Mouse (Mus musculus) left cerebral cortex, postnatal 25 days (tissue): ENCODE measurements around the gene Cd163. TPM values are rescaled to one million over a fixed set of nuclear protein-coding genes. Genes with fewer than 3 reads are reported as not detected.
"Not testable (repeated sequence)": the region's sequence is repeated elsewhere in the genome, so short reads cannot be mapped to it uniquely, and the experiment has no call there.

ENCODE experiments used
- DNase-seq, 2 experiments: peaks; one replicate each; pipeline ENCODE4 v3.0.0; 2022; ENCODE audit warnings: low spot score in 2 of 2, mixed read lengths in 1 of 2
- intact Hi-C: fragments of 180-260 bp; cut with DNase I; formaldehyde crosslinking; loops from one replicate; pipeline ENCODE4 v1.15.1; 2025
- total RNA-seq, 2 experiments: library from RNA; stranded (reverse); gene quantifications; 2 replicates each; pipeline ENCODE4 v1.2.3; 2021

Gene Cd163
- total RNA-seq, result 1 to 10 TPM; 2.9 to 3.2 TPM

DNA sequence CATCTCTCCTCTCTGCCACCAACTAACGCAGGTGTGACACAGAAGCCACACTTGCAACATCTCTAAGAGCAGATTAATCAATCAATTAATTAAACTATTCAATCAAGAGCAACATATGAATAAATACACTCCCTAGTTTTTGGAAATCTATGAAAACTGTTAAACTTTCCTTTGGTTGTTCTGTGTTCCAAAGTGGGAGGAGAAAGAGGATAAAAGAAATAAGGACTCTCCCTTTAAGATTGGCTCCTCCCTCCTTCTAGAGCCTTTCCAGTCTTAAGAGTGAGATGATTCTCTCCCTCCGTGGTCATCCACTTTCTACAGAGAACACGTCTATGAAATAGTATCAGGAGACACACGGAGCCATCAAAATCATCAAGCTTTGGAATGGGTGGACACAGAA is at the start of gene Cd163:
TSS of gene Cd163 (plus strand) at position 301 of the 400 bp plus-strand sequence.
- intact Hi-C loops, result no loop called here

GRCm38 (mm10) chr6:124255721-124256470 is 48.6 kb upstream of the Cd163 start:
- intact Hi-C loops, result no loop called here
- DNase-seq, result no peak

More for the DNA sequence above, at the start of gene Cd163:
- DNase-seq, result no peak

GRCm38 (mm10) chr6:124260198-124260931 is 44.1 kb upstream of the Cd163 start:
- intact Hi-C loops, result loop anchor here (2.0 to 10.0 kb wide), 6 partner anchors 102 to 1596 kb away; no protein-coding TSS in a partner anchor
- peak; percentile 67 to 72 for DNase-seq

DNA sequence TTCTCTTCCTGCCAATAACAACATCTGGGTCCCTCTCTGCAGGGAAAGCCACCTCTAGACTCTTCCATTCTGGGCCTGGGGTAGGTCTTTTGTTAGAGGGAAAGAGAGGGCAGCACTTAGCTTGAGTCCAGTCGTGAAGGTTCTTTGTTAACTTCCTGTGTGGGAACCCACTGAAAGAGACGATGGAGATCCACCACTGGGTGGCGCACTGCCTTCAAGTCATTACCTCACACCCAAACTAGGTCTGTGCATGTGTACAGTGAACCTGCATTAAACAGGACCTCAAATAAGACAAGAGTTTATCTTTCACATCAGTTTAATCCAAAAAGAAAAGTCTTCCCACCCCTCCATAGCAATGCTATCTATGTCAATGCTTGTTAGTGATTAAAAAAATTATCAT is 41.8 kb upstream of the Cd163 start:
- DNase-seq, result peak; percentile 79 to 80
- intact Hi-C loops, result loop anchor here (1.0 to 10.0 kb wide), 6 partner anchors 100 to 1598 kb away; no protein-coding TSS in a partner anchor

DNA sequence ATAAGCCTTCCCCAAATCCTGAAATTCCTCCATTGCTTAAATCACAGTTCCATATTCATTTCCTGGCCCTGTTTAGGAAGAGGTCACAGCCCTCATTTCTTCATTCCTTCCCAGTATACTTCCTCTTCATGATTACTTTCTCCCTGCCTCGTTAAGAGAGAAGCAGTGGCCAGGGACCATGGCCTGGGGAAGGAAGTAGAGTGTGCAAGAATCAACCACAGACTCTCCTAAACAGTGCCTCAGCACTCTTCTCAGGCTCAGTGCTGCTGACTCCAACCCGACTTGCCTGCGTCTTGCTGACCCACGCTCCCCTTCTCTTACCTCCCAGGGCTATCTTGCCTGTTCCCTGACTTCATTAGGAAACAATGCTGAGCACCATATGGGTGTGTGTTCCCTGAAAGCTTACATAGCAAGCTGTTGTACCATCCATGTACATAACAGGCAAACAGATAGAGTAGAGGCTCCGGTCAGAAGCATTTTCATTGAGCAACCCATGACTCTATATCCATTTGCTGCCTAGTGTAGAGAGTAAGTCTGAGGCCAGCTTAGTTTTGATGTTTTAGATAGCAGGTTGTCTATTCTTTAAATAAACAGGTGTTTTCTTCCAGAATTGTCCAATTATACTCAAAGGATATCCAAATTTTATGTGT is 31.1 kb upstream of the Cd163 start:
- intact Hi-C loops, result no loop called here
- peak in 1 of 2 experiments; percentile 7 for DNase-seq

- intact Hi-C loops, result no loop called here
- no peak for DNase-seq
These were observed 26.8 kb upstream of the Cd163 start for GRCm38 (mm10) chr6:124277641-124278040.

DNA sequence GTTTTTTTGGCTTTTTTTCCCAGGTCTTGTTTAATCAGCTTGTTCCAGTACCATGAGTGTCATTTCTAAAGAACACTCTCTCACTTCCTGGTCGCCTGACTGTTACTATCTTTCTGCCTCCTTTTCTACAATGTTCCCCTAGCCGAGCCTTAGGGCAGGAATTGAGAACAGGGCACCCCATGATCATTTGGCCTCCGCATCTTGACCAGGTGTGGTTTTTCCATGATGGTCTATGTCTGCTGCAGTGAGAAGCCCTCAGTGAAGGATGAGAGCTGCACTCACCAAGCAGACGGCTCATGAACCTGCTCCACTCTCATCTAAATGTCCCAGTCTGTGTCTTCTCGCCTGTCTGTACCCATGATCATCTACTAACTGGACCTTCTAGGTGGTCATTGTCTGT is 26.2 kb upstream of the Cd163 start:
- no peak for DNase-seq
- intact Hi-C loops, result no loop called here

- DNase-seq, result no peak
- intact Hi-C loops, result no loop called here
These were observed 21.7 kb upstream of the Cd163 start for GRCm38 (mm10) chr6:124282731-124283130.

DNA sequence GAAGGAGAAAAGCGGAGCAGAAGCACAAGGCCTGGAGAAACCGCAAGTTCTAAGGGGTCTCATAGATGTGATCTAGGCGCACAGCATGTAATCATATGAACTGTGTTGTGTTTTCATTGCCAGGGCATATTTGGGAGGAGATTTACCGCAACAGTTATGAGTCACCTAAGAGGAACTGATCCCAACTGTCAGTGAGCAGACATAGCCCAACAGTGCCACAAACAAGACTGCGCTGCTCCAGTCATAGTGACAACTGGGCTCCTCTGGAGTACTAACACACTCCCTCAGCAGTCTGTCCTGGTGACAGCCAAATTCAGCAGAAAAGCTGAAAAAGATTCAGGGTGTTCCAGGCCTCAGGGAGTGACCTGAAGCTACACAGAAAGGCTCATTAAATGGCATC is 7.1 kb upstream of the Cd163 start:
- DNase-seq, intact Hi-C loops: not testable (repeated sequence)

DNA sequence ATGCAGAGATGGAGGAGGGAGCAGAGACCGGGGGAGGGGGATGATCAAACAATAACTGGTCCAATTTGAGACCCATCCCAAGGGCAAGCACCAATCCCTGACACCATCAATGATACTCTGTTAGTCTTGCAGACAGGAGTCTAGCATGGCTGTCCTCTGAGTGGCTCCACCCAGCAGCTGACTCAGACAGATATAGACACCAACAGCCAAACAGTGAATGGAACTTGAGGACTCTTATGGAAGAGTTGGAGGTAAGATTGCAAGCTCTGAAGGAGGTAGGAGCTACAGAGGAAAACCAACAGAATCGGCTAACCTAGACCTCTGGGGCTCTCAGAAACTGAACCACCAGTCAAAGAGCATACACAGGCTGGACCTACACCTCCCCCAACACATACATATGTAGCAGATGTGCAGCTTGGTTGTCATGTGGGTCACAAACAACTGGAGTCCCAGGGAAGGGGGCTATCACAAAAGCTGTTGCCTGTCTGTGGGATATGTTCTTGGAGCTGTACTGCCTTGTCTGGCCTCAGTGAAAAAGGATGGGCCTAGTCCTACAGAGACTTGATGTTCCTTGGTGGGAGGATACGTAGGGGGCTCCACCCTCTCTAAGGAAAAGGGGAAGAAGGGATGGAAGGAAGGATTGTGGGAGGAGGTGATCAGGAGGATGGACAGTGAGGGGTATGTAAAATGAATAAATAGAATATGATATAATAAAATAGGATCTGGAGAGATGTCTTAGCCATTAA is 2.8 kb upstream of the Cd163 start:
- intact Hi-C loops, result no loop called here
- DNase-seq, result no peak

DNA sequence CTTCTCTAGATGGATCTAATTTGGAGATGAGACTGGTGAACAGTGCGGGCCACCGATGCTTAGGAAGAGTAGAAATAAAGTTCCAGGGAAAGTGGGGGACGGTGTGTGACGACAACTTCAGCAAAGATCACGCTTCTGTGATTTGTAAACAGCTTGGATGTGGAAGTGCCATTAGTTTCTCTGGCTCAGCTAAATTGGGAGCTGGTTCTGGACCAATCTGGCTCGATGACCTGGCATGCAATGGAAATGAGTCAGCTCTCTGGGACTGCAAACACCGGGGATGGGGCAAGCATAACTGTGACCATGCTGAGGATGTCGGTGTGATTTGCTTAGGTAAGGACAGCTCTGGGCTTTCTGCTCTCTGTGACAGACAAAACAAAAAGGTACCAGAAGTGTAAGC is 4.5 kb downstream of the Cd163 start:
- intact Hi-C loops, result no loop called here
- DNase-seq, result no peak

GRCm38 (mm10) chr6:124312292-124312691 is 7.8 kb downstream of the Cd163 start:
- intact Hi-C loops, result no loop called here
- DNase-seq, result no peak

GRCm38 (mm10) chr6:124320371-124320770 is 15.9 kb downstream of the Cd163 start:
- DNase-seq, result no peak
- intact Hi-C loops, result no loop called here

- DNase-seq, result peak; percentile 49 to 82
- intact Hi-C loops, result no loop called here
These were observed 17.3 kb downstream of the Cd163 start for GRCm38 (mm10) chr6:124321481-124322475.

- intact Hi-C loops, result no loop called here
- DNase-seq, result peak; percentile 35 to 90
These were observed 24.0 kb downstream of the Cd163 start for GRCm38 (mm10) chr6:124328394-124328991.

DNA sequence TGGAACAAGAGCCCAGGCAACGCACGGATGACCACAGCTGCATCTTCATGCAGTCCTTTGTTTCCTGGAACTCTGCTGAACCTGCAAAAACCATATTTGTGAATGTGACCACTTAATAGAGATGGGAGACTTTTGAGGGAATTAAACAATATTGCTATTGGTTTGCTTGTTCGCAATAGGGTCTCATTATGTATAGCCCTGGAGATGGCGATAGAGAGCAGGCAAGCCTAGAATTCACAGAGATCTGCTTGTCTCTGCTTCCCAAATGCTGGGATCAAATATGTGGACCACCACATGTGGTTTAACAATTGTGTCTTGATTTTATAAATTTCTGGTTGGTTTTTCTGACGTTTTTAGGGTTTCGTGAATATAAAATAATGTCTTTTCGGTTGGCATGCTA is 25.2 kb downstream of the Cd163 start:
- intact Hi-C loops, result no loop called here
- no peak for DNase-seq

DNA sequence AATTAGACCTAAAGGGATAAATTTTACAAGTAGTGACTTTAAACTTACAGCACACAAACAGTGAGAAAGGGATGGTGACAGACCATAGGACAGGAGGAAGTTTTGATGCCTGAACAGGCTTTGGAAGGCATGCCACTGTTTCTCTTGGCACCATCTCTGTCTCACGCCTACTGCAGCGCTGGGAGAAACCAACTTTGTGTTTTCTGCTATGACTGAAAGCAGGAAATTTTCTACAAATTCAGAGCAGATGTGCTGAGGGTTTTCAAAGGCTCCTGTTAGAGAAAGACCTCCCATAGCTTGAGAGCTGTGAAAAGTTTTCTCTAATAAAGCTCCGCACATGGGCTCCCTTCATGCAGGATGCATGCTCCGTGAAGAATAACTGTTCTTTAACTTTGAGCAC is 40.6 kb downstream of the Cd163 start:
- DNase-seq, result peak; percentile 15 to 77

DNA sequence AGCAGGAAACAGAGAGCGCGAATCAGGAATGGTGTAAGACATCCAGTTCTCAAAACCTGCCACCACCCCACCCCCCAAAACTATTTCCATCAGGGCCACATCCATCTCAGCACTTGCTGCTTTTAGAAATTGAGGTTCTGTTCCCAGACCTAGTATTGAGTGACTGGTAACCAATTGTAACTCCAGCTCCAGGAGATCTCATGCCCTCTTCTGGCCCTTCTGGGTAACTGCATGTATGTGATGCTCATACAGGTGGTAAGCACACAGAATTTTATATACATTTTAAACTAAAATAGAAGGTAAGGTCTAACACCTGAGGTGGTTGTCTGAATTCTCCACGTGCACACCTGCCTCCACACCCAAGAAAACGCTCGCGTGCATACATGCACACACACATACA is 42.2 kb downstream of the Cd163 start:
- no peak for DNase-seq
- intact Hi-C loops, result no loop called here

More for the DNA sequence above, 40.6 kb downstream of the Cd163 start:
- intact Hi-C loops, result no loop called here
